Mouse (Mus musculus) myocyte (in vitro differentiated cells): Measurements from ENCODE around the gene Tbc1d9b.

Experiments used
- CEBPB ChIP-seq: IDR thresholded peaks from 2 replicates; pipeline ENCODE4 v1.6.1; 2011; ENCODE audit warnings: mild to moderate bottlenecking, moderate library complexity; ENCODE audit not compliant: poor library complexity, insufficient read depth, severe bottlenecking
- E2F4 ChIP-seq: IDR thresholded peaks from one replicate; pipeline ENCODE4 v1.6.1; 2011; ENCODE audit warnings: mild to moderate bottlenecking, control low read depth, moderate library complexity; ENCODE audit not compliant: insufficient read depth
- MAX ChIP-seq: IDR thresholded peaks from one replicate; pipeline ENCODE4 v1.6.1; 2011; ENCODE audit warnings: low read depth, mild to moderate bottlenecking, control low read depth
- MYOD1 ChIP-seq, 3 experiments: IDR thresholded peaks; one replicate each; pipeline ENCODE4 v1.6.1; 2011; ENCODE audit warnings: control low read depth in 2 of 3, low read depth in 2 of 3, mild to moderate bottlenecking in 2 of 3, moderate library complexity in 1 of 3; ENCODE audit not compliant: insufficient read length in 2 of 3, control insufficient read depth in 1 of 3
- MYOG ChIP-seq, 3 experiments: IDR thresholded peaks; one replicate each; pipeline ENCODE4 v1.6.1; 2011; ENCODE audit warnings: control low read depth in 2 of 3, low read depth in 2 of 3, mild to moderate bottlenecking in 2 of 3; ENCODE audit not compliant: insufficient read length in 2 of 3, control insufficient read depth in 1 of 3, insufficient read depth in 1 of 3
- POLR2A ChIP-seq: IDR thresholded peaks from one replicate; pipeline ENCODE4 v1.6.1; 2011; ENCODE audit warnings: low read depth, mild to moderate bottlenecking, control low read depth, moderate library complexity; ENCODE audit not compliant: insufficient read length
- POLR2AphosphoS2 ChIP-seq: IDR thresholded peaks from one replicate; pipeline ENCODE4 v1.6.1; 2011; ENCODE audit warnings: low read depth, control low read depth; ENCODE audit not compliant: insufficient read length
- REST ChIP-seq: IDR thresholded peaks from one replicate; pipeline ENCODE4 v1.6.1; 2011; ENCODE audit warnings: mild to moderate bottlenecking, control low read depth, moderate library complexity; ENCODE audit not compliant: insufficient read depth, insufficient read length
- TCF12 ChIP-seq: IDR thresholded peaks from one replicate; pipeline ENCODE4 v1.6.1; 2011; ENCODE audit warnings: mild to moderate bottlenecking, control low read depth; ENCODE audit not compliant: poor library complexity, insufficient read depth, severe bottlenecking
- USF1 ChIP-seq: IDR thresholded peaks from one replicate; pipeline ENCODE4 v1.6.1; 2011; ENCODE audit warnings: low read depth, mild to moderate bottlenecking, control low read depth, moderate library complexity

GRCm38 (mm10) chr11:50194070-50194469 is 62.9 kb downstream of the Tbc1d9b start:
- TF ChIP-seq POLR2A (no peak), MAX (no peak), POLR2AphosphoS2 (no peak), MYOD1 (IDR thresholded peaks at IDR 0.05; ENCODE audit: control insufficient read depth in 1 of 3, insufficient read length in 2 of 3, low read depth in 2 of 3) (no peak), MYOG (IDR thresholded peaks at IDR 0.05; ENCODE audit: control insufficient read depth in 1 of 3, insufficient read depth in 1 of 3, insufficient read length in 2 of 3, low read depth in 2 of 3) (no peak), CEBPB (no peak), REST (no peak), E2F4 (no peak), USF1 (no peak), TCF12 (no peak)
